Mouse (Mus musculus) cortical plate, adult 2 months (tissue): ENCODE data around the gene Krt73.

Experiments
- CTCF ChIP-seq: fragments of 200-500 bp; IDR thresholded peaks from 2 replicates; pipeline ENCODE4 v1.5.1; 2011; ENCODE audit warnings: mild to moderate bottlenecking, control low read depth, low read length; ENCODE audit not compliant: insufficient read depth; ENCODE audit errors: extremely low read depth
- POLR2A ChIP-seq: fragments of 200-500 bp; IDR thresholded peaks from 2 replicates; pipeline ENCODE4 v1.6.1; 2011; ENCODE audit warnings: mild to moderate bottlenecking, low read length, control low read depth; ENCODE audit not compliant: insufficient read depth; ENCODE audit errors: extremely low read depth

- TF ChIP-seq POLR2A, result no peak
- no peak for TF ChIP-seq CTCF
Measured at GRCm38 (mm10) chr15:101803052-101803822, 1.1 kb upstream of the Krt73 start.
